Mouse (Mus musculus) bone marrow, adult 2 months (tissue): ENCODE measurements around the gene Atf1. TPM values are rescaled to one million over a fixed set of nuclear protein-coding genes. Genes with fewer than 3 reads are reported as not detected.
A peak's percentile ranks its signal among the peaks of the same experiment; 100 is the strongest.

Source experiments
- H3K27ac ChIP-seq: fragments of 200-500 bp; 2 replicates; pipeline ENCODE4 v1.5.1; 2012; ENCODE audit warnings: low read depth, mild to moderate bottlenecking, control low read depth, inconsistent platforms, low read length; ENCODE audit not compliant: control insufficient read depth, poor library complexity, insufficient read depth
- H3K4me1 ChIP-seq: fragments of 200-500 bp; 2 replicates; pipeline ENCODE4 v1.6.1; 2011; ENCODE audit warnings: low read length; ENCODE audit not compliant: control insufficient read depth, insufficient read depth
- H3K4me3 ChIP-seq: fragments of 200-500 bp; replicated peaks from 2 replicates; pipeline ENCODE3; 2011; ENCODE audit warnings: mild to moderate bottlenecking, low read depth, low read length, control low read depth; ENCODE audit not compliant: control insufficient read depth
- CTCF ChIP-seq: fragments of 200-500 bp; IDR thresholded peaks from 2 replicates; pipeline ENCODE4 v1.5.1; 2011; ENCODE audit warnings: low read length, control low read depth; ENCODE audit not compliant: control insufficient read depth, insufficient read depth
- POLR2A ChIP-seq: fragments of 200-500 bp; IDR thresholded peaks from 2 replicates; pipeline ENCODE4 v1.6.1; 2011; ENCODE audit warnings: low read depth, mild to moderate bottlenecking, control low read depth, low read length, borderline replicate concordance; ENCODE audit not compliant: control insufficient read depth
- WGBS: fragments of 180-500 bp; shearing (Covaris S2); methylation state at CpG from one replicate; pipeline ENCODE4 v1.1.7; 2018; 5-methylcytosine and 5-hydroxymethylcytosine counted together
- polyA plus RNA-seq: library from polyadenylated mRNA; stranded (reverse); fragments of >200 nt; gene quantifications from 2 replicates; pipeline ENCODE4 v1.2.4, GENCODE M21; 2011; ENCODE audit warnings: low replicate concordance; ENCODE audit not compliant: missing spikeins, insufficient read depth, insufficient read length

Gene Atf1
- 36.5 and 58.0 TPM in 2 replicates for polyA plus RNA-seq

DNA sequence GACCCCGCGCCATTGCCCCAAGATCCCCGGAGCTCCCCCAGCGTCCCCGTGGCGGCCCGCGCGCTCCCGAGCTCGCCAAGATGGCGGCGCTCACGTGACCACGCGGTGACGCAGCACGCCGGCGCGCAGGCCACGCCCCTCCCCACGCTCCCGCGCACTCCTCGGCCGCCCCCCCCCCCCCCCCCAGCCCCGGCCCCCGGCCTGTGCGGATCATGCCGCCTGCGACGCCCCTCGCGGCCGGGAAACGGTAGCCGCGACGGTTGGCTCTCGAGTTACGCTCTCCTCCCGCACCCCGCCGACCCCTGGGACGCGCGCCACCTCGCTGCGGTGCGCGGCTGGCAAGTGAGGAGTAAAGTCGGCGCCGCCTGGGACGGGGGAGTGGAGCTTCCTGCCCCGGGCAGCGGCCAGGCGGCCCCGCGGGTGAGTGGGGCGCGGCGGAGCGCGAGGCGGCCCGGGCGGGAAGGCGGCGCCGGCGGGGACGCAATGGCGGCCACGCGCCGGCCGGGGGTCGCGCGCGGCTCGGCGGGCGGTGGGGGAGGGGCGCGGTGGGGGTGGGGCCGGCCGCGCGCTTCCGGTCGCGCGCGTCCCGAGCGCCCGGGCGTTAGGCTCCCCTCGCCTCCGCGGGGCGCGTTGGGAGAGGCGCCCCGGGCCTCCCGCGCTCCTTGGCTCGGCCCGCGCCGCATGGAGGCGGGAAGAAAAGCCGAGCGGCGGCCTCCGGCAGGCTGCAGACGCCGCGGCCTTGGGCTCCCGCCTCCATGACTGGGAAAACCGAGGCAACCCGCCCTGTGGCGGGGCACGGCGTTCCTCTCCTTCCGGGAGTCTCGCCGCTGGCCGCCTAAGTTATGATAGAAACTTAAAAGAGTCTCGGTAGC is at the start of gene Atf1:
TSS of gene Atf1 (plus strand) at position 157 of the 872 bp plus-strand sequence.
- Histone ChIP-seq H3K27ac (peak within 1 kb of the TSS; percentile 100), H3K4me3 (peak within 1 kb of the TSS; percentile 87), H3K4me1 (peaks cover 8% of the 10 kb centered on the region)
- peak; percentile 85; the same call in 1 of the 2 replicates for TF ChIP-seq POLR2A
- peak; percentile 15; the same call in 1 of the 2 replicates for TF ChIP-seq CTCF
- WGBS, result under 1% methylated on average over 77 of the region's 133 CpGs

- WGBS, result 41% methylated on average over 7 of the region's 7 CpGs
- no peak for TF ChIP-seq CTCF
- no peak for TF ChIP-seq POLR2A
- no peak overlapping the region for H3K4me3 ChIP-seq
- no peak overlapping the region for H3K27ac ChIP-seq
- no peaks in the 10 kb centered on the region; the same call in 1 of the 2 replicates for H3K4me1 ChIP-seq
Observed at GRCm38 (mm10) chr15:100178487-100178886, 49.1 kb upstream of the Atf1 start.

- 26% methylated on average over 6 of the region's 6 CpGs for WGBS
- TF ChIP-seq POLR2A, result no peak
- no peak overlapping the region for H3K27ac ChIP-seq
- H3K4me3 ChIP-seq, result no peak overlapping the region
- no peaks in the 10 kb centered on the region; the same call in 1 of the 2 replicates for H3K4me1 ChIP-seq
Observed at GRCm38 (mm10) chr15:100179685-100180084, 47.9 kb upstream of the Atf1 start.

GRCm38 (mm10) chr15:100180221-100180620 is 47.4 kb upstream of the Atf1 start:
- no peak for TF ChIP-seq CTCF
- no peak for TF ChIP-seq POLR2A
- Histone ChIP-seq H3K27ac (no peak overlapping the region), H3K4me3 (no peak overlapping the region), H3K4me1 (no peaks in the 10 kb centered on the region; the same call in 1 of the 2 replicates)
- 12% methylated on average over 4 of the region's 4 CpGs for WGBS

- Histone ChIP-seq H3K27ac (no peak overlapping the region), H3K4me3 (no peak overlapping the region), H3K4me1 (no peaks in the 10 kb centered on the region; the same call in 1 of the 2 replicates)
- TF ChIP-seq CTCF, result no peak
- no peak for TF ChIP-seq POLR2A
- WGBS, result 49% methylated on average over 10 of the region's 10 CpGs
Observed at GRCm38 (mm10) chr15:100181841-100182240, 45.8 kb upstream of the Atf1 start.

DNA sequence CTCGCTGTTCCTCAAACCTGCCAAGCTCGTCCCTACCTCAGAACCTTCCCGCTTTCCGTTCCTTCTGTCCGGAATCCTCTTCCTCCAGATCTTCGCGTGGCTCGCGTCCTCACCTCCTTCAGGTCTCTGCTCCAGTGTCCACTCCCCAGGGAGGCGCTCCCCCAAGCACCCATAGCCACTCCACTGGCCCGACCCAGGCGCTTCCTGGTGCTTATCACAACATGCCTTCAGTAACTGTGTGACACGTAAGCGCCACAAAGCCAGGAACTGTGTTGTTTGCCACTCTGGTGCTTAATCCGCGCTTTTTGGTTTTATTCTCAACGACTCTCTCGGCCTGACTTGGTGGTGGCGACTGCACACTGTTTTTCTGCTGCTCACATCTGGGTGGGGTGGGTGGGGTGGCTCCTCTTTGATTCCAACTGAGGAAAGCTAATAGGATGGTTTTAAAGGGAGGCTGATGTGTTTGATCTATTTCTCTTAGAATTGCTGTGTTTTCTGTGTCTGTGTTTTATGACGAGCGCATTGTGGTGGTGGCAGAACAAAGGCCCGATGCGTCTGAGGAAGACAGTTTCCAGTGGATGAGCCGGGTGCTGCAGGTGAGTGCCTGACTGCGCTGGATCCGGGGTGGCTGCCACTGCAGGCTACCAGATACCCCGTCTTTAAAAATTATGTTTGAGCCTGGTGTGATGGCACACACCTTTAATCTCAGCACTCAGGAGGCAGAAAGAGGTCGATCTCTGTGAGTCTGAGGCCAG is 44.9 kb upstream of the Atf1 start:
- H3K27ac ChIP-seq, result no peak overlapping the region
- no peak overlapping the region for H3K4me3 ChIP-seq
- TF ChIP-seq CTCF (no peak), POLR2A (no peak)
- WGBS, result 75% methylated on average over 28 of the region's 28 CpGs
- peaks cover 2% of the 10 kb centered on the region; the same call in 1 of the 2 replicates for H3K4me1 ChIP-seq

- TF ChIP-seq POLR2A (no peak), CTCF (no peak)
- H3K4me1 ChIP-seq, result peaks cover 2% of the 10 kb centered on the region; the same call in 1 of the 2 replicates
- 80% methylated on average over 10 of the region's 10 CpGs for WGBS
Observed at GRCm38 (mm10) chr15:100183510-100183909, 44.1 kb upstream of the Atf1 start.

DNA sequence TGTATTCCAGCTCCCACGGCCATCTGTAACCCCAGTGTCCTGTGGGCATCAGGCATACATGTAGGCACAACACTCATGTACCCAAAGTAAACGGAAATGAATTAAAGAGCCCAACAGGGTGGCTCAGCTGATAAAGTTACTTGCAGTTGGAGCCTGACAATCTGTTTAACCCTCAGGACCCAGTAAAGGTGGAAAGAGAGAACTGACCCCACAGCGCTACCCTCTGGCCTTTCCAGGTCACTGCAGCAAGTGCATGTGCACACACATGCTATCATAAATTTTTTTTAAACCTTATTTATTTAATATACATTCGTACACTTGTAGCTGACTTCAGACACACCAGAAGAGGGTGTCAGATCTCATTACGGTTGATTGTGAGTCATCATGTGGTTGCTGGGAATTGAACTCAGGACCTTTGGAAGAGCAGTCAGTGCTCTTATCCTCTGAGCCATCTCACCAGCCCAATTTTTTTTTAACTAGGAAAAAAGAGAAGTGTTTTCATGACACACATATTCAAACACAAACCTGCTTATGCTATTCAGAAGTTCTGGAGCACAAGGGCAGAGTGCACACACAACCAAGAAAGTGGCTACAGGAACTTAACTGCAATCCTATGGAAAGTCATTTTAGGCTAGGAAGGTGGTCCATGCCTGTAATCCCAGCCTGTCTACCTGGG is 42.7 kb upstream of the Atf1 start:
- TF ChIP-seq POLR2A, result no peak
- peak; percentile 38 for TF ChIP-seq CTCF
- 70% methylated on average over 5 of the region's 5 CpGs for WGBS
- H3K27ac ChIP-seq, result no peak overlapping the region
- peaks cover 2% of the 10 kb centered on the region; the same call in 1 of the 2 replicates for H3K4me1 ChIP-seq
- no peak overlapping the region for H3K4me3 ChIP-seq

More at GRCm38 (mm10) chr15:100183510-100183909, 44.1 kb upstream of the Atf1 start:
- H3K27ac ChIP-seq, result no peak overlapping the region
- no peak overlapping the region for H3K4me3 ChIP-seq
